Mouse (Mus musculus) macrophage (primary cell): ENCODE results near the gene Syngr1. TPM values are rescaled to one million over a fixed set of nuclear protein-coding genes. Genes with fewer than 3 reads are reported as not detected.

ENCODE experiments used
- H3K27ac ChIP-seq: fragments of 350-480 bp; formaldehyde crosslinking; 2 replicates; pipeline ENCODE4 v1.9.0; 2021
- H3K36me3 ChIP-seq: fragments of 350-480 bp; formaldehyde crosslinking; 2 replicates; pipeline ENCODE4 v1.9.0; 2021; ENCODE audit errors: inconsistent target
- H3K4me3 ChIP-seq: fragments of 350-480 bp; formaldehyde crosslinking; 2 replicates; pipeline ENCODE4 v1.9.0; 2021; ENCODE audit errors: inconsistent target
- H3K79me2 ChIP-seq: fragments of 350-480 bp; formaldehyde crosslinking; 2 replicates; pipeline ENCODE4 v1.9.0; 2021; ENCODE audit errors: inconsistent target
- WGBS: methylation state at CpG from one replicate; pipeline ENCODE4 v1.1.7; 2026; ENCODE audit warnings: inconsistent platforms; ENCODE audit not compliant: missing documents; 5-methylcytosine and 5-hydroxymethylcytosine counted together
- polyA plus RNA-seq: library from polyadenylated mRNA; stranded (reverse); fragments of 250-400 nt; gene quantifications from 3 replicates; pipeline ENCODE4 v1.2.4, GENCODE M21; 2018; ENCODE audit warnings: inconsistent platforms
- total RNA-seq, 78 experiments: library from RNA; depleted of rRNA; stranded (reverse); fragments of 250-400 nt; gene quantifications; 1 replicate in 9 of 78; 2 replicates in 24 of 78; 3 replicates in 43 of 78; 4 replicates in 2 of 78; pipeline ENCODE4 v1.2.4; 2018; ENCODE audit warnings: inconsistent platforms in 56 of 78

The Syngr1 gene
- total RNA-seq (2018; cell fraction: chromatin; rRNA removed) = 100 to 1,000 TPM in 11 of 26 experiments, 10 to 100 TPM in 14, 1 to 10 TPM in 1; 8.5 to 192 (median 76.8) TPM
- 100 to 1,000 TPM; 185 to 377 (median 258) TPM for total RNA-seq (2018; cell fraction: cytosol; rRNA removed)
- 100 to 1,000 TPM in 19 of 26 experiments, 10 to 100 TPM in 7; 29.5 to 228 (median 114) TPM for total RNA-seq (2018; cell fraction: nucleus; rRNA removed)
- polyA plus RNA-seq = 139 to 428 TPM (median 314 TPM) in 3 replicates

- H3K79me2 ChIP-seq = peaks cover 68% of the 10 kb centered on the region
- H3K27ac ChIP-seq = peak within 1 kb of the TSS; percentile 82
- H3K36me3 ChIP-seq = no peaks in the 10 kb centered on the region
- peak within 1 kb of the TSS; percentile 68 for H3K4me3 ChIP-seq
- 4% methylated on average over 66 of the region's 86 CpGs for WGBS
These were observed at the start of gene Syngr1, which contains the start of gene Rpl3 for GRCm38 (mm10) chr15:80091121-80091955. Syngr1 (plus strand) TSS chr15:80091334. Rpl3 (minus strand) TSS chr15:80091868.

- Histone ChIP-seq H3K4me3 (no peak overlapping the region), H3K27ac (no peak overlapping the region), H3K79me2 (no peaks in the 10 kb centered on the region), H3K36me3 (no peaks in the 10 kb centered on the region)
- 2% methylated on average over 4 of the region's 4 CpGs for WGBS
These were observed 49.0 kb upstream of the Syngr1 start for GRCm38 (mm10) chr15:80042152-80042551.

DNA sequence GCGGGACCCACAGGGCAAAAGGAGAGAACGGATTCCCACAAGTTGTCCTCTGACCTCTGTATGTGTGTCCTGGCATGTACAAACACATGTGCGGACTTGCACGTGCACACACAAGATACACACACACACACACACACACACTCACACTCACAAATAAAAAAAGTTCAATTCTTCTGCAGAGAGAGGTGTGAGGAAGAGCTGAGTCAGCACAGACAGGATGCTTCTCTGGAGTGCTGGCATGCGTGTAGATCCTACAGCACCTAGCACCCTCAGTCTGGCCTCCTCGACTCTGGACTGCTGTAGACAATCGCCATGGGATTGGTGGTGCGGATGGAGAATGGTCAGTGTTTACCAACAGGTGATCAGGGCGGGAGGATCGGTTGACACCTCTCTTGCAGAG, 46.9 kb upstream of the Syngr1 start:
- Histone ChIP-seq H3K27ac (no peak overlapping the region), H3K79me2 (no peaks in the 10 kb centered on the region), H3K4me3 (no peak overlapping the region), H3K36me3 (no peaks in the 10 kb centered on the region)
- 77% methylated on average over 10 of the region's 10 CpGs for WGBS

DNA sequence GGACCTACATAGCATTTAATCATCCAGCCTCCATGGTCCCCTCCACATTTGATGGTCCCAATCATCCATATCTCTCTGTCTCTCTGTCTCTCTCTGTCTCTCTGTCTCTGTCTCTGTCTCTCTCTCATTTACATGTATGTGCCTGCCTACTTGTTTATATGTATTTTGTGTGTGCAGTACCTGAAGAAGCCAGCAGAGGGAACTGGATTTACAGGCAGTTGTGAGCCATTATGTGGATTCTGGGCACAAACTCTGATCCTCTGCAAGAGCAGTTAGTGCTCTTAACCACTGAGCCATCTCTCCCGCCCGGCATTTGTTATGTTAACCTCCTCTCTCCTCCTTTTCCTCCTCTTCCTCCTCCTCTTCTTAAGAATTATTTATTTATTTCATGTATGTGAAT, 45.4 kb upstream of the Syngr1 start:
- WGBS = 90% methylated on average over 2 of the region's 2 CpGs
- Histone ChIP-seq H3K36me3 (no peaks in the 10 kb centered on the region), H3K79me2 (no peaks in the 10 kb centered on the region), H3K4me3 (no peak overlapping the region), H3K27ac (no peak overlapping the region)

- Histone ChIP-seq H3K36me3 (no peaks in the 10 kb centered on the region), H3K4me3 (no peak overlapping the region), H3K79me2 (no peaks in the 10 kb centered on the region), H3K27ac (no peak overlapping the region)
- WGBS = 80% methylated on average over 2 of the region's 2 CpGs
These were observed 43.9 kb upstream of the Syngr1 start for GRCm38 (mm10) chr15:80047242-80047641.

DNA sequence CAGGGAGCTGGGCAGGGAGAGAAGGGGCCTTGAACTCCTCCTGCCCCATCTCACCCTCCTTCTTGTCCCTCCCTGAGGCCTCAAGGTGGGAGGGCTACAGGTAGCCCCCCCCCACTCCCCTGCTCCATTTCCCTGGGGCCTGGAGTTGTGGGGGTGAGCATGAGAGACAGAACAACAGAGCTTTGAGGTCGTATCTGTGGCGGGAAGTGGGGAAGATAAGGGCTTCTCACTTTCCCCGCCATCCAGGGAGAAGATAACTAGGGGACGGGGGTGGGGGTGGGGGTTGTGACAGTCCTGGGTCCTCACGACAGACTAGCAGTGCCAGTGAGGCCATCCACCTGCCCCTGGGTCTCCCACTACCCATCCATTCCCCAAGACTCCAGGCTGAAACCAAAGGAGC, 43.2 kb upstream of the Syngr1 start:
- Histone ChIP-seq H3K27ac (no peak overlapping the region), H3K36me3 (no peaks in the 10 kb centered on the region), H3K4me3 (no peak overlapping the region), H3K79me2 (no peaks in the 10 kb centered on the region)
- 82% methylated on average over 5 of the region's 5 CpGs for WGBS

GRCm38 (mm10) chr15:80050093-80050492, 41.0 kb upstream of the Syngr1 start:
- H3K36me3 ChIP-seq = no peaks in the 10 kb centered on the region
- no peaks in the 10 kb centered on the region for H3K79me2 ChIP-seq
- 59% methylated on average over 4 of the region's 4 CpGs for WGBS
- no peak overlapping the region for H3K27ac ChIP-seq
- H3K4me3 ChIP-seq = no peak overlapping the region

GRCm38 (mm10) chr15:80051092-80051761, 39.9 kb upstream of the Syngr1 start:
- WGBS = 87% methylated on average over 19 of the region's 19 CpGs
- H3K79me2 ChIP-seq = no peaks in the 10 kb centered on the region
- H3K27ac ChIP-seq = no peak overlapping the region

GRCm38 (mm10) chr15:80051782-80052181, 39.4 kb upstream of the Syngr1 start:
- Histone ChIP-seq H3K36me3 (no peaks in the 10 kb centered on the region), H3K4me3 (no peak overlapping the region), H3K79me2 (no peaks in the 10 kb centered on the region), H3K27ac (no peak overlapping the region)
- 45% methylated on average over 9 of the region's 9 CpGs for WGBS

More at GRCm38 (mm10) chr15:80051092-80051761, 39.9 kb upstream of the Syngr1 start:
- Histone ChIP-seq H3K36me3 (no peaks in the 10 kb centered on the region), H3K4me3 (no peak overlapping the region)

GRCm38 (mm10) chr15:80053381-80054033, 37.6 kb upstream of the Syngr1 start:
- Histone ChIP-seq H3K27ac (peak overlapping the region; percentile 49), H3K4me3 (no peak overlapping the region), H3K36me3 (no peaks in the 10 kb centered on the region), H3K79me2 (no peaks in the 10 kb centered on the region)
- 82% methylated on average over 8 of the region's 8 CpGs for WGBS

DNA sequence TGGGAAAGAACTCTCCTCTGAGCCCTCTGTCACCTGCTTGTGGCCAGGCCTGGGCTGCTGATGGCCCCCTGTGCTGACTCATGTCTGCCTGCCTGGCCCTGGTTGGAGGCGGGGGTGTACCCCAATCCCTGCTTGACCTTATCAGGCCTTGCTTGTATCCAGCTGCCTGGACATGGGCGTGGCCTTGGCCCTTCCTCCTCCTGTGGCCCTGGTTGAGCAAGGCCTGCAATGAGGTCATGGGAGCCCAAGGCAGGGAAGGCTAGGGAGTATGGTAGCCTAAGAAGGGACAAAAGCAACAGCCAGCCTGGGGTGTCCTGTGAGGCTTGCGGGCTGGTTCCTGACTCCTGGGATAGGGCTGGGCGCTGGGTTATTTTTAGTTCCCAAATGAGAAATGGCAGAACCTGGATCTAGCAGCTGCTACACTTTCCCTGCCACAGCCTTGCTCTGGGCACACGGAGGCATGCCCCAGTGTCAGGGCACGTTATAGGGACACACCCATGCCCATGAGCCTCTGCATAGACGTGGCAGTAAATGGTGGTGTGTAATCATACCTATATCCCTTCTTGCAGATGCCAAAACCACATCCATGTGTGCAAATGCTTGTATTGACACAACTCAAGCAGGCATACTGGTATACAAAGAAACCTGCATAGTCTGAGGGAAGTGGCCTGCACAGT, 37.0 kb upstream of the Syngr1 start:
- Histone ChIP-seq H3K79me2 (no peaks in the 10 kb centered on the region), H3K27ac (peak overlapping the region; percentile 49), H3K36me3 (no peaks in the 10 kb centered on the region), H3K4me3 (no peak overlapping the region)
- WGBS = 69% methylated on average over 7 of the region's 7 CpGs

DNA sequence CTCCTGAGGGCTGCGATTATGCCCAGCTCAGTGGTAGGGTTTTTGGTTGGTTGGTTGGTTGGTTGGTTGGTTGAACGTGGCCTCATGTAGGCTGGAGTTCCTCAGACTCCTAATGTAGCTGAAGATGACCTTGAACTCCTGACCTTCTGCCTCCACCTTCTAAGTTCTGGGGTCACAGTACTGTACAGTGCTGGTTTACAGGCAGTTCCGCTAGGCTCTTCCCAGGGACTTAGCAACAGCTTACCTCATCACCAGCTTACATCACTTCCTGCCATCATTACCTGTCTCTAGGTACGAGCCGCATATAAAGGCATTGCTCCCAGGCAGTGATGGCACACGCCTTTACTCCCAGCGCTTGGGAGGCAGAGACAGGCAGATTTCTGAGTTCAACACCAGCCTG, 33.0 kb upstream of the Syngr1 start:
- H3K79me2 ChIP-seq = no peaks in the 10 kb centered on the region
- no peaks in the 10 kb centered on the region for H3K36me3 ChIP-seq
- H3K27ac ChIP-seq = no peak overlapping the region
- 92% methylated on average over 7 of the region's 7 CpGs for WGBS
- H3K4me3 ChIP-seq = no peak overlapping the region

DNA sequence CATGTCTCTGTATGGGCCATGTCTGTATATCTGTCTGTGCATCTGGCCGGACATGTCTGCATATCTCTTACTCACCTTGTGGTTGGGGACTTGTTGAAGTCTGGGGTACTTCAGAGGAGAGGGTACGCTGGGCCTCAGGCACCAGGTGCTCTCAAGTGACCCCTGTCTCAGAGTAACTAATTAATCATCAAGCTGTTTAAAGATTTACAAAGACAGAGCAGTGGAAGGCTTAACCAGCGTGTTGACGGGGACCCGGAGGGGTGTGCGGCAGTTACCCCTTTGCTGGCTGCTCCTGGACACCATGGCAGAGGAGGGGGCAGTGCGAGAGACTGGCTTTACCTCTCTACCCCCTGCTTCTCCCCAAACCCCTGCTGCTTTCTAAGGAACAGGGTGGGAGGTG, 31.5 kb upstream of the Syngr1 start:
- Histone ChIP-seq H3K4me3 (no peak overlapping the region), H3K36me3 (no peaks in the 10 kb centered on the region), H3K27ac (no peak overlapping the region), H3K79me2 (no peaks in the 10 kb centered on the region)
- WGBS = 95% methylated on average over 7 of the region's 7 CpGs
